Mouse (Mus musculus): Measurements from ENCODE around the gene A630076J17Rik. TPM values are rescaled to one million over a fixed set of nuclear protein-coding genes. Genes with fewer than 3 reads are reported as not detected.

Gene A630076J17Rik
- polyA plus RNA-seq, 1 experiment from 2014 or later, result not detected

Other genes starting within 250 kb of the A630076J17Rik start
- gene Kcna3, start 194.4 kb upstream of the A630076J17Rik start, polyA plus RNA-seq (2016; fragmentation: Nextera tagmentation; extraction: Ambion mirVana), result 4.4 and 5.3 TPM in 2 replicates
- 0.05 TPM in 1 of 2 replicates, not detected in the other for gene Kcna2, start 129.5 kb upstream of the A630076J17Rik start, polyA plus RNA-seq (2016; fragmentation: Nextera tagmentation; extraction: Ambion mirVana)
- gene Kcna10, start 47.6 kb upstream of the A630076J17Rik start, polyA plus RNA-seq (2016; fragmentation: Nextera tagmentation; extraction: Ambion mirVana), result not detected in 2 replicates
- gene Cym, start 8.9 kb upstream of the A630076J17Rik start, polyA plus RNA-seq (2016; fragmentation: Nextera tagmentation; extraction: Ambion mirVana), result not detected in 2 replicates
- gene Prok1, start 9.1 kb downstream of the A630076J17Rik start, polyA plus RNA-seq (2016; fragmentation: Nextera tagmentation; extraction: Ambion mirVana), result not detected in 2 replicates
- gene Lamtor5, start 48.2 kb downstream of the A630076J17Rik start, polyA plus RNA-seq (2016; fragmentation: Nextera tagmentation; extraction: Ambion mirVana), result 123 and 128 TPM in 2 replicates
- gene Slc16a4, start 60.6 kb downstream of the A630076J17Rik start, polyA plus RNA-seq (2016; fragmentation: Nextera tagmentation; extraction: Ambion mirVana), result 1.0 and 1.2 TPM in 2 replicates
- 13.6 and 14.2 TPM in 2 replicates for gene Rbm15, start 103.1 kb downstream of the A630076J17Rik start, polyA plus RNA-seq (2016; fragmentation: Nextera tagmentation; extraction: Ambion mirVana)
- gene Kcnc4, start 228.9 kb downstream of the A630076J17Rik start, polyA plus RNA-seq (2016; fragmentation: Nextera tagmentation; extraction: Ambion mirVana), result not detected in 2 replicates